Mouse (Mus musculus) cerebellum, postnatal 14 days (tissue): ENCODE data around the gene 4931422A03Rik.
A peak's percentile ranks its signal among the peaks of the same experiment; 100 is the strongest.

ENCODE experiments used
- DNase-seq, 2 experiments: peaks; one replicate each; pipeline ENCODE4 v3.0.0; 2021; ENCODE audit warnings: mixed read lengths in 2 of 2

The 4931422A03Rik gene

GRCm38 (mm10) chr2:103934270-103934669 is 93.9 kb downstream of the 4931422A03Rik start:
- no peak for DNase-seq

GRCm38 (mm10) chr2:103932480-103932879 is 95.7 kb downstream of the 4931422A03Rik start:
- no peak for DNase-seq

GRCm38 (mm10) chr2:103932025-103932424 is 96.1 kb downstream of the 4931422A03Rik start:
- no peak for DNase-seq

- peak in 1 of 2 experiments; percentile 29 for DNase-seq
Measured at GRCm38 (mm10) chr2:103931511-103931911, 96.7 kb downstream of the 4931422A03Rik start.

- DNase-seq: peak; percentile 25 to 46
Measured at GRCm38 (mm10) chr2:103930306-103931019, 97.7 kb downstream of the 4931422A03Rik start.

- DNase-seq: no peak
Measured at GRCm38 (mm10) chr2:103927610-103928145, 100.5 kb downstream of the 4931422A03Rik start.

GRCm38 (mm10) chr2:103926586-103927113 is 101.5 kb downstream of the 4931422A03Rik start:
- no peak for DNase-seq

- DNase-seq: no peak
Measured at GRCm38 (mm10) chr2:103919488-103919887, 108.7 kb downstream of the 4931422A03Rik start.

GRCm38 (mm10) chr2:103918375-103918774 is 109.8 kb downstream of the 4931422A03Rik start:
- no peak for DNase-seq

- DNase-seq: no peak
Measured at GRCm38 (mm10) chr2:103917375-103917774, 110.8 kb downstream of the 4931422A03Rik start.
